Mouse (Mus musculus): Measurements from ENCODE around the gene Olfr370.

DNA sequence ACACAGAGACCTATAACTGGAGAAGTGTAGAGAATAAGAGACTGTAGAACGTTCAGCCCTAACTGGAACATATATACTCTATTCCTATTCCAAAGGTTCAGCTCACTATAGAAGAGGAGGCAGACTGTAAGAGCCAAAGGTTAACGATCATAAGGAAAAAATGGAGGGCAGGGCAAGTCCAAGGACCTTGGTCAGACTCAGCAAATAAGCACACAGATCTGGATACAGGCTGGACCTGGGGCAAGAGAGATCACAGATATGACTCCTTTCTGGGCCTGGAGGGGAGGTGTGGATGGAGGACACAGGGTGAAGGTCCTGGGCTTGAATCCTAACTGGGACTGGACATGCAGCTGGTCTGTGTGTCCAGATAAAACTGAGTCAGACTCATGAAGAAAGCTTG, 778 bp upstream of the Olfr370 start:
- TF ChIP-seq POLR2A (IDR thresholded peaks at IDR 0.05; ENCODE audit: low read depth, low read length) (no peak), CTCF (conservative IDR thresholded peaks at IDR 0.05; ENCODE audit: insufficient read depth, insufficient read length, low read depth, low read length) (no peak)

Data from kidney, adult 2 months (tissue).